Mouse (Mus musculus) testis, postnatal 10 days (tissue): ENCODE measurements around the gene Grid2ip.

Experiments
- DNase-seq: peaks from one replicate; pipeline ENCODE4 v3.0.0; 2021; ENCODE audit warnings: low spot score

Gene Grid2ip

DNA sequence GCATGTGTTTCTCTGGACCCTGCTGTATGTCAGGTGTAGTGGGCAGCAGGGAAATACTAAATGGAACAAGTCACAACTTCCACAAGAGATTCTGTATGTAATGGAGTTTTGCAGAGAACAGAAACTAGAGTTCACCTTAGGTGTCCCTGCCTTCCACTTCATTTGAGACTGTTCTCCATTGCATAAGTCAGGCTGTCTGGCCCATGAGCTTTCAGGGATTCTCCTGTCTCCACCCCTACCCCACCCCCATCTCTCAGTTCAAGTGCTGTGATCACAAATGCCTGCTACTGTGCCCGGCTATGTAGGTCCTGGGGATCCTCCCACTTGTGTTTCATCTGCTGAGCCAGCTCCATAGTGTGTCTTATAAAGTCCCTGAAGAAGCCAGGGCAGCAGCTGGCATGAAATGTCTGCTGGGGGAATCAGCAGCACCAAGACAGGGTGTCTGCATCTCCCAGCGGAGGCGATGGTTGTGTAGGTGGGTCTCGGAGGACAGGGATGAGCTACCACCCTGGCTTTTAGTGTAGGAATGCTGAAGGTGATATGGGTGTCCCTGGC, 53.8 kb downstream of the Grid2ip start:
- DNase-seq: no peak

DNA sequence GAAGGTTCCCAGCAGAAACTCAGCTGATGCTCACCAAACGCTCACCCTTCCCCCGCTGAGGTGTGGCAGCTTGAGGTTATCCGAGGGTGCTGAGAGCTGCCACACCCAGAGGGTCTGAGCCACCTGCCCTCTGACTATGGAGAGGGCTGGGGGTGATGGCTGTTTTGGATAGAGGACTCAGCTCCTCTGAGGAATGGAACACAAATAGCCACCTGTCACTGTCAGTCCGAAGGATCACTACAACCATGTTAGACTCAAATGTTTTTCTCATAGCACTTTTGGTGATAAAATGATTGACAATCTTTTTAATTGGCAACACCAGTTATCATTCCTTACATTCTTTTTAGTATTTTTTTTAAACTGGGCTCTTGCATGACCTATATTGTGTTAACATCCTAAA, 64.3 kb downstream of the Grid2ip start:
- DNase-seq: no peak

DNA sequence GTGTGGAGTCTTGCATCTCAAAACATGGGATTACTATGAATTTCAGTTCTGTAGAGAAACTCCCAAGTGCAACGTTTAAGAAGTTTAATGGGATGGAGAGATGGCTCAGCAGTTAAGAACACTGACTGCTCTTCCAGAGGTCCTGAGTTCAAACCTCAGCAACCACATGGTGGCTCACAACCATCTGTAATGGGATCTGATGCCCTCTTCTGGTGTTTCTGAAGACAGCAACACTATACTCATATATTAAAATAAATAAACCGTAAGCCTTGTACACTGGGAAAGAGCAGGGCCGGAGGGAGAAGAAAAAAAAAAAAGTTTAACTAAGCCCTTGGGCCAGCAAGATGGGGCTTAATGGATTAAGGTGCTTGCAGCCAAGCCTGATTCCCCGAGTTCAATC, 65.9 kb downstream of the Grid2ip start:
- DNase-seq: no peak

DNA sequence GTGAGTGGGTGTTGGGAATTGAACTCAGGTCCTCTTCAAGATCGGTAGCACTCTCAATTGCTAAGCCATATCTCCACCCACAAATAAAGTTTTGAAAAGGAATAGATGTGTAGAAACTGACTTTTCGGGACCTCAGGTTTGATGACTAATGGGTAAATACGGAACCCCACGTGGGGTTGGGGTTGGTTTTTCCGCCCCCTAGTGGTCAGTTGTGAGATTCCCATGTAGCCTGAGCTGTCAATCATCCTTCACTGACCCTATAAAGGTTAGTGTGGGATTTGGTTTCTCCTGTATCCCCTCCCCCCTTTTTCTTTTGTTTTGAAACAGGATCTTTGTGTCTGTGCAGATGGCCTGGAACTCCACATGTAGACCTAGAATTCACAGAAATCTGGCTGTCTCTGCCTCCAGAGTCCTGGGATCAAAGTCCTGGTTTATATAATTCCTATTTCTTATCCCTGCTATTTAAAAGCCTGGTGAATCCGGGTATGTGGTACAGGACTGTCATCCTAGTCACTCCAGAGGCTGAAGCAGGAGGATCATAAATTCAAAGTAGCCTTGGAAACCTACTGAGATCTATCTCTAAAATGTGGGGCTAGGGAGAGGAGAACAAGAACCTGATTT, 66.9 kb downstream of the Grid2ip start:
- peak; percentile 73 for DNase-seq

DNA sequence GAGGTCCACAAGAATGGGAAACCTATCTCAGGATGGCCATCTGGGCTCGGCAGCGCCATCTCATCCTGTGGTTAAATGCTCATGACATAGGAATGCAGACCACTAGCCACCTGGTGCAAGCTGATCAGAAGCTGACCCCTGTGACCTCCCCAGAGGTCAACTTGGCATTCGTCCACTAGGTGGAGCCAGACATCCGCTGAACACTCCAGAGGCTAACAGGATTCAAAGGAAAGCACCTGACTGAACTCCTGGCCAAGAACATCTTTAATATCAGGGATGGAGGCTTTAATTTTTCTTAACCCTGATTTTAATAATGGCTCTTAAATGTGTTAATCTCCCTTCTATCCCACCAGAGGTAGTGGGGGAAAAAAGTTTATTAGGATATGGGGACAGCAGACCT, 77.3 kb downstream of the Grid2ip start:
- DNase-seq: peak; percentile 85

DNA sequence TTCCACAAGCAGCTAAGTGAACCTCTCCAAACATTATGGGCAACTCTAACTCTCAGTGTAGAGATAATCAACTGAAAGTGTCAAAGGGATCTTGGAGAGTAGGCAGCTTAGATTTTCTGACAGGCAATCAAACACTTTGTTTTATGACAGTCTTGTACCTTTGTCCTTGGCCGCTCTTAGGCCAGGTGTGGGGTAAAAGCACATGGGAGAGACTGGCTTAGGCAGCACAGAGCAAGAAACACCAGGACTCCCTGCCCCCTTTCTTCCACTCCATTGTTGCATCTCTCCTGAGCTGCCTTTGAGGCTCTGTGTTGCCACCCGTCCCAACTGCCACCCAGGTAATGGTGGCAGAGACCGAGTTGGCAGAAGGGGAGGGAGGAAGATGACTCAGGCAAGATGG, 84.2 kb downstream of the Grid2ip start:
- no peak for DNase-seq

DNA sequence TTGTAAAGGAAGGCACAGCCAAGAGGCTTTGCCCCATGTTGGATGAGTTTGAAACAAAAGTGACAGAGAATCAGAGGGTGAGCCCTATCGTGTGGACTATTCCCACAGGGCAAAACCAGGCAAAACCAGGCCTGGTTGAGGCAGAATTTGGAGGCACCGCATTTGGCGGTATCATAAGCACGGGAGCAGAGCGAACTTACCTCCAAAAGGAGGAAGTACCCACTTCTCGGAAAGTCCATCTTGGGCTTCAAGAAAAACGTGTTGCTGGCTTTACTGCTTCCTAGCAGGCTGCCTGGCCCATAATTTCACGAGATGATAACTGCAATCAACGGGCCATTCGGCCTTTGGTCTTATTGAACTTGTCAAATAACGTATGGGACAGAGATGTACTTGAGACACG, 84.6 kb downstream of the Grid2ip start:
- DNase-seq: no peak
